Mouse (Mus musculus): Measurements from ENCODE around the gene Kcnk6.
A peak's percentile ranks its signal among the peaks of the same experiment; 100 is the strongest.

DNA sequence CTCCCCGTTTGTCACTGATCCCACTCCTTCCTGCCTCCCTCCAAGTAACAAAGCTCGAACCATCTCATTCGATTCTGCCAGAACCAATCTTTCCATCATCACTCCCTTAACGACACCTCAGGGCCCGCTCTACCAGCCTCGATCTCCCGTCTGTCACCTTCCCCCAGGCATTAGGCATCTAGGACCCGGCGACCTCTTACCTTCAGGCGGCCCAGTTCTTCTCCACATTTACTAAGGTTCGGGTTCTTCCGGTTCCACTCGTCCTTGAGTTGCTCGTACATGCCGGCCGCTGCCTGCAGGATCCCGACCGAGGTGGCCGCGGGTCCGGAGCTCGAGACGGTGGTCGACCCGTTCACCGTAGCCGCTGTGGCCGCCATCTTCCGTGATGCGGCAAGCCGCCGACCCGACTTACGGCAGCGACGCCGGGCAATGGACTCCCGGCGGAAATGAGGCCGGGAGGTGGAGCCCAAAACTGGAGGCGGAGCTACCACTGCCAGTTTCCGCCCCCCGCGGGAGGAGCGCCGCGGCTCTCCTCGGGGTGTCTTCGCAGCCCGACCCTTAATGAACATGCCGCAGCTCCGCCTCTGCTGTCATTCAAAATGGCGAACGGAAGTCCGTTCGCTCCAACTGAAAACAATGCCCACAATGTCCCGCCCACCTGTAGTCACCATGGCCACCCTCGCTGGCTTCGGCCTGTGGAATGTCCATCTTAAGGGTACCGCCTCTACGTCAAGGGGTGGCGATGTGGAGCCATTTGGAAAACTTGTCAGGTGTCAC is 52.0 kb downstream of the Kcnk6 start, which contains the start of gene Psmd8:
- TF ChIP-seq CTCF (IDR thresholded peaks at IDR 0.05; ENCODE audit: extremely low read depth, insufficient read depth, insufficient read length, insufficient replicate concordance): no peak
- TF ChIP-seq POLR2A (IDR thresholded peaks at IDR 0.05; ENCODE audit: low read depth, low read length): peak; percentile 91

Data from spleen, adult 2 months (tissue).